Mouse (Mus musculus): ENCODE measurements around the gene Stpg4.

The Stpg4 gene

GRCm38 (mm10) chr17:87427511-87427910, at the start of gene Stpg4:
Gene Stpg4, minus strand, starts transcription at chr17:87427741.
- no peak for DNase-seq

DNA sequence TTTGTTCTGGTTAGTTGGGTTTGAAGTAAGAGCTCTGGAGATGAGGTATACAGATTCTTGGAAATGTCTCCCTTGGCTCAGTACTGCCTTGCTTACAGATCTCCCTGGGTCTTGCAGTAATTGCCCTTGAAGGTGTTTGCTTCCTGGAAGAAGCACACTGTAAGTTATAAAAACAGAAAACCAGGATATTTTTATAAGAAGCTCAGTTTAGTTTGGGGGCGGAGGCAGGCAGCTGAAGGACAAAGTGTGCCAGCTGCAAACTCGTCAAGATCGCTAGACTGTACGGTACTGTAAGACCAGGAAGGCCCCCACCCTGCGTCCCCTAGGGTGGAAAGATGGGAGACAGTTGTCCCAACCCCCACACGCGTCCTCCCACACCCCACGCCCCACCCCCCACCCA, 47.8 kb upstream of the Stpg4 start:
- no peak for DNase-seq

DNA sequence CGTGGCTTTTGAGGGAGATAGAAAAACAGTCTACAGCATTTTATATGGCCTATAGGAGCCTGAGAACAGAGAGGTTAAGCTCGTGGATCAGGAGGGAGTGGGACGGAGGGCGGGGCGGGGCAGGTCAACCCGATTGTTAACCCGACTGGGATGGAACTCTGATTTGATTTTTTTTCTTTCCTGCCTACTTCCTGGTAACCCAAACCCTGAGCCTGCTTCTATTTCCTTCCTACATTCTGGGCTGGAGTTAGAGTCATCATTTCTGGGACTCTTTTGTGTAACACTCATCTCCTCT, 46.9 kb upstream of the Stpg4 start:
- DNase-seq: no peak

DNA sequence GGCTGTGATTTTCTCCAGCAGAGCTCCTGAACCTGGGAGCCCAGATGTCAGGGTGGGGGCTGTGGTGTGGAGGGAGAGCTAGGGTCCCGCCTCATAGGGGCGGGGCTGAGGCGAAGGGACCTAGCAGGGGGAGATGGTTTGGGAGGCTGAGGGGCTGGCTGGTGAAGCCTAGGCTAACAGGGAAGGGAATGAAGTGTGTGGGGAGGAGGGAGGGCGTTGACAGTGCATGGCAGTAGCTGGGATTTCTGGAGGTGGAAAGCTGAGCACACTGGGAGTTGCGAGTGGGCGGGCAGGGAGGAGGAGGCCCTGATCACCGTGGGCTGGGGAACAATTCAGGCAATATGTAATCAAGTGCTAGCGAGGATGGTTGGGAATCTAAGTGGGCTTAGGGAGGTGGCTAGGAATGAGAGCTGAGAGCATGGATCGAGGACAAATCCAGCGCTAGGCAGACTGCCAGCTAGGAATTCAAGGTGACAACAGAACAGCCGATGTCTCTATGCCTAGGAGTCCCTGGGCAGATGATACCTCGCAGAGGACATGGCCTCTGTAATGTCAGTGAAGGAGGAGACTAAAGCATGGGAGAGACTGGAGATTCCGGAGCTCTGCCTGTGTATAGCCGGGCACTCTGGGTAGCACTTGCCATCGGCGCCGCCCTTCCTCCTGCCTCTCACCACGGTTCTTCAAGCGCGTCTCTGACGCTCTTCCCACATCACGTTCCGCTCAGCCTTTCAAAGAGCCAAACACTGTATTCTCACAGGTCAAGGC, 46.4 kb upstream of the Stpg4 start:
- peak; percentile 29 to 46 for DNase-seq

GRCm38 (mm10) chr17:87473441-87473735, 45.8 kb upstream of the Stpg4 start:
- DNase-seq: no peak

GRCm38 (mm10) chr17:87472879-87473278, 45.3 kb upstream of the Stpg4 start:
- DNase-seq: no peak

GRCm38 (mm10) chr17:87471661-87472060, 44.1 kb upstream of the Stpg4 start:
- no peak for DNase-seq

- no peak for DNase-seq
Observed at GRCm38 (mm10) chr17:87470797-87471196, 43.3 kb upstream of the Stpg4 start.

GRCm38 (mm10) chr17:87470282-87470681, 42.7 kb upstream of the Stpg4 start:
- no peak for DNase-seq

GRCm38 (mm10) chr17:87469428-87469827, 41.9 kb upstream of the Stpg4 start:
- DNase-seq: no peak

- DNase-seq: no peak
Observed at GRCm38 (mm10) chr17:87468616-87469015, 41.1 kb upstream of the Stpg4 start.

DNA sequence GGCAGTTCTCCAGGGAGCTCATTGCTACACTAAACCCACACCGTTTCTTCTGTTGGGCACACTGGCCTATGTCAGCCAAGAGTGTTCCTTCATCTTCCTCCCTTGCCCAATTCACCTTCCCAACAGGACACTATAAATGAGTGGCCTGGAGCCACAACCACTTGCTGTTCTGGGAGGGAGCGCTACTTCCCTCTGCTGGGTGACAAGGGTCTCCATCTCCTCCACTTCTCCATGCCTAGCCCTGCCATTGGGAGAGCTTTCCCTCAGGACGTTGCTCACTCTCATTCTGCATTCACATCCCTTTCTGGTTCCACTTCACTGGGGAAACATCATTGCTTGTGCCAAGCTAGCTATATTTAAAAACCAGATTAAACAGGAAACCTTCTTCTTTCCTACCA, 34.0 kb upstream of the Stpg4 start:
- DNase-seq: no peak

GRCm38 (mm10) chr17:87460669-87461498, 33.3 kb upstream of the Stpg4 start:
- peak; percentile 52 to 75 for DNase-seq

DNA sequence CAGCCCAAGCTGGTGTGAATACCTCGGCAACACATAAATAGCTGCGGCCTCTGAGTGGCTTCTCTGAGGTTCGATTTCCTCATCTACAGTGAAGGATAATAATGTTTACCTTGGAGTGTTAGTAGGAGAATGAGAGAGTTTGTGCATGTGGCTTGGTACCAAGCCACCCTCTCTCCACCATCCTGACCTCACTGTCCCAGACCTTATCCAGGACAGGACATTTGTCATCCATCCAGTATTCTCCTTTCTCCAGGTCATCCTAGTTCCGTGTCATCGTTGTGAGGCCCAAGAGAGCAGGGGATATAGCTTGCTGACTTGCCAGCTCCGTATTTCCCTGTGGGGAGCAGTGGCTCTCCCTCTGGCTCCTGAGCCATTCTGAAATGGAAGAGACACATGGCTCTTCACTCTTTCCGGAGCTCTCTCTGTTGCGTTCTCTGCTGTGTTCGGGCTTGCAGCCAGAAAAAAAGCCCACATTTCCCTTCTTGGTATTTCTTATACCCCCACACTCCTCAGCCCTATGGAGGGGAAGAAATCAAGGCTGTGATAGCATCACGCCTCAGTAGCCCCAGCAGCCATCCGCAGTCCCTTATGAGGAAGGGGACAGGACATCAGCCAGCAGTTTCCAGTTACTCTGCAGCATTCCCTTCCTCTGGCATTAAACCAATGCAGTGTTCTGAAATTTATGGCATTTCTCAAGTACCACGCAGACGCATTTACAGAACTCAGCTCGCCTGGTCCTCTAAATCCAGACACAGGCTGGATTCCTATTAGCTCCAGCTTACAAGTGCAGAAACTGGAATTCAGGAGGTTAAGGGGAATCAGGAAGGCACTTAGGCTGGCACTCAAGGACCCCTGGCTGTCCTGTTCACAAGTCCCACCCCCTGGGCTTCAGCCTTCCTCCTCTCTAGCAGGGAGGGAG, 32.5 kb upstream of the Stpg4 start:
- no peak for DNase-seq

- DNase-seq: peak; percentile 58 to 70
Observed at GRCm38 (mm10) chr17:87458911-87459749, 31.6 kb upstream of the Stpg4 start.

DNA sequence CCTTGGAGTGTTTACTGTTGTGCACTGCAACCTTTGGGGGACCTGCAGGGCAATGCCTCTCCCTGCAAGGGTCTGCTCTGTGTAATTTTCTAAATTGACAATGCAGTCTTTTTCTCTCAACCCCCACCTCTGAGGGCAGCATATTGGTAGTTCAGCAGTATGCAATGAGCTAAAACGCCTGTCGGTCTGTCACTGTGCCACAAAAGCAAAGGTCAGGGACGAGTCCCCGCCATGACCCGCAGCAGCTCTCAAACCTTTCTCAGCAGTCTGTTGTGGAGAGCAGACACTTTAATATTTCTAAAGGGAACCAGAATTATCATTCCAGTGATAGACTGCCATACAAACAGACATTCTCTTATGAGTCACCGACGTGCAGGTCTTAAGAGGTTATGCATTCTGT, 30.4 kb upstream of the Stpg4 start:
- peak in 1 of 2 experiments; percentile 23 for DNase-seq

GRCm38 (mm10) chr17:87454121-87454520, 26.6 kb upstream of the Stpg4 start:
- no peak for DNase-seq

DNA sequence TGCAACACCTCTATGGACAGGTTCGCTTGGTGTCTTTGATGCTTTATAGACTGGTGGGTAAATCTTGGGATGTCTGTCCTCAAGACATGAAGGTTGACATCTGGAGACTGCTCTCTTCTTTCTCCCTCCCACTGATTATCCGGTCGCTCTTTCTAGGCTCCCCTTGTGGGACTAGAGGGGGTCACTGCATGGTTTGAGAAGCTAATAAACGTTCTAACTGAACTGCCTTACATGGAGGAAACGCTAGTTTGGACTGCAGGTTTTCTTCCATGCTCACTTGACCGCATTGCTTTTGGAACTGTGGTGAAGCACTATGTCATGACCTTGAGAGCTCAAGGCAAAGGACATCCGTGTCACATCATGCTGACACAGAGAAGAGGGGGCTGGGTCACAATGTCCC, 25.8 kb upstream of the Stpg4 start:
- DNase-seq: no peak

GRCm38 (mm10) chr17:87448881-87449280, 21.3 kb upstream of the Stpg4 start:
- no peak for DNase-seq

DNA sequence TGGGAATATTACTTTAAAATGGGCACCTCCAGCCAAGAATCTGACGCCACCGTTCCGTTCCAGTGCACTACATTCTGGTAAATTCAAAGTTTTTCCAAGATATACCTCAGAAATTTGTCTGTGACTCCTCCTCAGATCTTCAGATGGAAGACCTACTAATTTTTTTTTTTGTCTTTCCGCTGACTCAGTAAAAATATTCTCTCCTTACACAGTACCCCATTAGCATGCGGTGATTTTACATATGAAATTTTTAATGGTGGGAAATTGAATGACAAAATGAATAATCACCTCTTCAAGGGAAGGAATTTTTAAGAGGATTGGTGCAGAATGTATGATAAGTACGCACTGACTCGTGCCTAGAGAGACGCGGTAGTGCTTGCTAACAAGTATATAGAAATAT, 20.8 kb upstream of the Stpg4 start:
- no peak for DNase-seq

DNA sequence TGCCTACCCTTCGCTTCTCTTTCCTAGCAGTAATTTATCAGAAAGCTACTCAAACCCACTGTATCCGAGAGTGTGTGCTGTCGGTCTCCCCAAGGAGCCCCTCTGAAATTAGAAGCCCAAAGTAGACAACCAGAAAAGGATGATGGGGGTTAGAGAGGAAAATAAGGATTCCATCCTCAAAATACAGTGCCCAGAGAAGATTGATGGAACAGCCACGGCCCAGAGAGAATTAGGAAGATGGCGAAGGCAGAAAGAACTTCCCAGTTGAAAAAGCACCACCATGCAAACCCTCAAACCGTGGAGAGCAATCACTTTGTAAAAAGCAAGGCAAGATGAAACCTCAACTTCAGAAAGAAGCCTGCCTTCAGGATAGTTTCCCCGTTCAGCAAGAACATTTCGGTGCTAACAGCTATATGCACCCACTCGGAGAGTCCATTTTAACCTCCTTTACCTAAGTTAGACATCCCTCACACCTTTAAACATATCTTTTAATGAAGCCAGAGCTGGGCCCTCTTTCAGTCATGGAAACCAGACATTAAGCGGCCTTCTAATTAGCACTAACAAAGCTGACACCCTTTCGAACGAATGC, 20.2 kb upstream of the Stpg4 start:
- no peak for DNase-seq

Measured in kidney, postnatal 25 days (tissue).